Mouse (Mus musculus) lung, postnatal 10 days (tissue): ENCODE data around the gene Msh4.

ENCODE experiments used
- DNase-seq: peaks from one replicate; pipeline ENCODE4 v3.0.0; 2021

Gene Msh4

DNA sequence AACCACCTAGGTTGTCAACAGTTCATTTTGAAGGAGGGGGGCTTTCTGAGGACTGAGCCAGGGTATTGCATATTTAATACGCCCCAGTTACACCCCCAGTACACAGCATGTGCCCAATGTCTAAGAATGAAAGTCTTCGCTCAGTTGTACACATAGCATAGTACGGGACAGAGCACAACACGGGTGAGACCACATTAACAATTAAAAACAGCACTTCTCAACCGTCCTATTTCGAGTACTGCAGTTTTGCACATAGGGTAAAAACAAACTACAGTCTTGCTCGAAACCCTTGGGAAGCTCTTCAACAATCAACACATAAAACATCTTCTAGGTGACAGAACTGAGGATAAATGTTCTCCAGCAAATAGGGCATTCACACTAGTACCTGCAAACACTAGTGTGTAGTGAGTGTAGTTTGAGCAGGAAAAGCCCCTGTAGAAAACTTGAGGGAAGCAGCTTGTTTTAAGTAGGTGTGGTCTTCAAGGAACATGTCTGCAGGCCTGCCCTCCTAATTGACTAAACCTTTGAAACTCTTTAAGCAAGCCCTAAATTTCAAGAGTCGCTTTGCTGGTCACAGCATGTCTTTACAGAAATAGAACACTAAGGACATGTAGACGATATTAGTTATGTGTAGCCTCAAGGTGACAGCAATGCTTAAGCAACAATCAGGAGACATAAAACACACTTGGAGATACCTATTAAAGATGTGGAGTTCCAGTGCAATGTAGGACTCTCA lies at the start of gene Msh4:
Gene Msh4, minus strand, starts transcription at position 3 of the 736 bp plus-strand sequence.
- no peak for DNase-seq

DNA sequence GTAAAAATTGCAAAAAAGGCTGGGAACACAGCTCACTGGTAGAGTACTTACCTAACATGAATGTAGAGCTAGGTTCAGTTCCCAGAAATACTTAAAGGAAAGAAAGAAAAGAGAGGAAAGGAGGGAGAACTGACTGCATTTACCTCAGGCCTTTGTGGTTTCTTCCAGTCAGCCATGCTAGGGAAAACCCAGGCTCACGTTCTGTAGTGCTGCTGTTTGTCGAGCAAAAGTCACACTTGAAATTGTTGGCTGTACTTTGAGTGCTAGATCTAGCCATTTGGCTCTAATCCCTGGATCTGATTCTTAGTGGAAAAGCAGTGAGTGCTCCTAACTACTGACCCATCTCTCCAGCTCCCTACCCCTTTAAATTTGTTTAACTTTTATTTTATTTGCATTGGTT lies 42.2 kb upstream of the Msh4 start:
- no peak for DNase-seq

DNA sequence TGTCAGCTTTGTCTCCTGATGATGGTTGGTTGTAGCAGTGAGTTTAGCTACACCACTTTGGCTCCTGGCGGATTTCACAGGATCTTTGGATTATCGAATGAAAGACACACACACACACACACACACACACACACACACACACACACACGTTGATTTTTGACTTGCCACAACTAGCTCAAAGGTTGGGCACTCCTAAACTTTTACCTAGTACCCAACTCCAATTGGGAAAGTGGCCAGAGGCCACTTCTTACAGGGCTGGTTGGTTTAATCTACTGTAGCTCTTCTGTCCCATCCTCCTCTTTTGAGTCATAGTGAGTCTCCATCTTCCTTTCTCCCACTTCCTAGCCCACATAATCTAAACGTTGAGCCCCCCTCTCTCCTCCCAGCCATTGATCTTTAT lies 41.3 kb upstream of the Msh4 start:
- no peak for DNase-seq

GRCm38 (mm10) chr3:153944335-153944990 lies 38.5 kb upstream of the Msh4 start, which contains the start of gene Acadm:
Gene Acadm, minus strand, starts transcription at chr3:153944632.
- peak; percentile 98 for DNase-seq

DNA sequence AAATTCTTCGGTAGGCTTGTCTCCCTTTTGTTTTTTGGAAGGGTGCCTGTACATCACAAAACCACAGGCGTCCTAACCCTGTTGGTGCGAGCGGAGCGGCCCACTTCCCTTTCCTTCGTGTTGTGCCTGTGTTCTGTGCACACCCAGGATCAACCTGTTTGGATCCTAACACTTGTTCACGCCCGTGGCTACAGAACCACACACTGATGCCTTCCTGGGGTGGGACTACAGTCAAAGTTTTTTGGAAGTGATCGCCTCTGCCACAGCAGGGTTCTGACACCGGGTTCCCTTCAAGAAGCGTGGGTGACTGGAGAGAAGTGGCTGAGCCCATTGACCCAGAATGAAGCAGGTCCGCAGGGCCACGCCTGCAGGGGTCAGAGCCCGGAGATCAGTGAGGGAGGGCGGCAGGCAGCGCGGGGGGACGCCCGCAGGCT lies 38.0 kb upstream of the Msh4 start:
- DNase-seq, result no peak

GRCm38 (mm10) chr3:153943003-153943640 lies 37.2 kb upstream of the Msh4 start:
- no peak for DNase-seq

DNA sequence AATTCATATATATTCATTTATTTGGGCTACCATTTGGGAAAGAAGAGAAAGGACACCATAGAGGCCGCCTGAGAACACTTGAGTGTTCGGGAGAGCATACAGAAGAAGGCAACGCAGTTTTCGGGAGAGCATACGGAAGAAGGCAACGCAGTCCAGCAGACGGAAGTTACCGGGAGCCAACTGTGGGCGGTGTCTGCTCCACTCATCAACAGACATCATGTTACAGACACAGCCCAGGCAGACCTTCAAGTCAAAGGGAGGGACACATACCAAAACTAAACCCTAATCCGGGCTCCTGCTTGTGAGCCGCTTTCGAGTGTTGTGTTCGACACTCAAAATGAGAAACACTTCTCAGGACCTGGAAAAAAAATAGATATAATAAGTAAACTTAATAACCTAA lies 35.7 kb upstream of the Msh4 start:
- DNase-seq, result no peak

DNA sequence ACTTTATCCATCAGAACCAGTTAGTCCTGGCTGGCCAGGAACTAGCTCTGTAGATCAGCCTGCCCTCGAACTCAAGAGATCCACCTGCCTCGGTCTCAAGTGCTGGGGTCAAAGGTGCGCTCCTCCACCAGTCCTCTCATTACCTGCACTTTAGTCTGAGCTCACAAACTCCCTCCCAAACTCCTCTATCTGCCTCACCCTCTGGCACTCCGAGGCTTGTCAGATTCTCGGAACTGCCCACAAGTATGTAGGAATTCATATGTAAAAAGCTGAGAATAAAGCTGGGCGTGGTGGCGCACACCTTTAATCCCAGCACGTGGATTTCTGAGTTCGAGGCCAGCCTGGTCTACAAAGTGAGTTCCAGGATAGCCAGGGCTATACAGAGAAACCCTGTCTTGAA lies 34.5 kb upstream of the Msh4 start:
- DNase-seq, result no peak

GRCm38 (mm10) chr3:153940021-153940420 lies 34.1 kb upstream of the Msh4 start:
- DNase-seq, result no peak

- DNase-seq, result no peak
These were observed 31.3 kb upstream of the Msh4 start for GRCm38 (mm10) chr3:153937116-153937810.

GRCm38 (mm10) chr3:153935878-153936277 lies 29.9 kb upstream of the Msh4 start:
- DNase-seq, result no peak

DNA sequence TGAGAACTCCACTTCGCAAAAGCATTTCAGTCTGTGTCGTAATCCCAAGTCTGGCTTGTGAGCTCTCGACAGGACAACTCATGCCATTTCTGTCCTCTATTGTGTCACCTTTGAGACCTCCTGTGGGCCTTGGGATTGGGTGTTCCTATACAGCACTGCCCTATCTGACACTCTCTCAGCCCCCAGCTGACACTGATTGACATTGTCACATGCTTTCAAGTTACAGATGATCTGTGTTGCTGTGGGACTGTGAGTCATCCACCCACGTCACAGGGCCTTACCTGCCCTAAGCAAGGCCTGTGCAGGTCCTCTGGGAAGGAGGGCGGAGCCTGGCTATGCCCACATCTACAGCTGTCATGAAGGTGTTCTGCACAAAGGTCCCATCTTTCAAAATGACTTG lies 26.5 kb upstream of the Msh4 start:
- DNase-seq, result no peak

DNA sequence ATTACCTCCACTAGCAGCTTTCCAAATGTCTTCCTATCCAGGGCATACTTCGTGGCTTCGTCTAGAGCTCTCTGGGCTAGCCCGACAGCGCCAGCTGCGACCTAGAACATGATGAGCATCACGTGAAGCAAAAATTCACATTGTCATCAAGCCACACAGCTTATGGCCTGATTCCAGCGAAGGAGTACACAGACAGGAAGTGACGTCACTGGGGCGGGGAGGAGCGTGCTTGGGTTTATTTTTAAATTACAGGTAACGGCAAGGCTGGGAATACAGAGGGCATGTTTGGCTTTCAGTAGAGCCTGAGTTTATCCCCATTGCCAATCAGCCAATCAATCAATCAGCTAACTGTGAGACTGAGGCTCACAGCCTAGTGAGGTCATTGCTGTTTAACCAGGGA lies 23.6 kb upstream of the Msh4 start:
- DNase-seq, result no peak

DNA sequence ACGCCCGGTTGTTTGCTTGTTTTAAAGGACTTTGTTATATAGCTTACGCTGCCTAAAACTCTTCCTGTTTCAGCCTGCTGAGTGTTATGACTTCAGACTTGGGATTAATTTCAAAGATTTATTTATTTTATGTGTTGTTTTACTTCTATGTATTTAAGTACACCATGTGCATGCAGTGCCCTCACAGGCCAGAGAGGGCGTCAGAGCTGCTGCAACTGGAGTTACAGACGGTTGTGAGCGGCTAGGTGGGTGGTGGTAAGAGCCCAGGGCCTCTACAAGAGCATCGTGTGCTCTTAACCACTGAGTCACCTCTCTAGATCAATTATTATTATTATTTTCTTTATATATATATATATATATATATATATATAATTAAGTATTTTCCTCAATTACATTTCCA lies 20.4 kb upstream of the Msh4 start:
- DNase-seq, result no peak

- no peak for DNase-seq
These were observed 15.4 kb upstream of the Msh4 start for GRCm38 (mm10) chr3:153921147-153921910.

GRCm38 (mm10) chr3:153917200-153917599 lies 11.3 kb upstream of the Msh4 start:
- DNase-seq, result no peak

DNA sequence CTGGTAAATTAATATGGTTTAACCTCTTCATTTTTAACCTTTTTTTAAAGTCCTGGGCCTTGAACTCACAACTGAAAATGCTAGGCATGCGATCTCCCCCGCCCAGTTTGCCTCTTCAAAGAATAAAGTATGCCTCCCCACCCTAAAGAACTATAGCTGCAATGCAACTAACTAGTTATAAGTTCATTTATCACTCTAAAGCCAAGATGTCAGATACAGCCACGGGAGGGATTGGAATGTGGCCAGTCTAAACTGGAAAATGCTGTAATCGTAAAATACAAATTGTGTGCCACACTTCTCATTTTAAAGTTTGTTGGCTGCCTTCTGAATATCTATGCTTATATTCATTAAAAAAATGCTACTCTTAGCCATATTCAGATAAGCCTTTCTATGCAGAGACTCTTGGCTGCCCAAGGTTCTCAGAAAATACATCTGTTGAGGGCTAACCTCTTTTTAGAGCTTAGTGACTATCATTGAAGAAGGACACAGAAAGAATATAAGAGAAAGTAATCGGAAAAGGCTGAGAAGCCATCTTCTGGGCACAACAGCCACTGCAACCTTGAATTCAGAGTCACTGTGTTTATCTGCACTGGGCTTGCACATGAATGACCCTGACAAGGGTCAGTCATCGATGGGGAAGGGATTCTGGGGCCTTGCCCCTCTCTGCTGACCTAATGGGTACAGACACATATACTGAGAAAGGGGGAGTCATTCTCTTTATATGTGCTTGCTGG lies 7.7 kb upstream of the Msh4 start:
- no peak for DNase-seq

GRCm38 (mm10) chr3:153912546-153913509 lies 6.9 kb upstream of the Msh4 start, which contains the start of gene Rabggtb:
Gene Rabggtb, minus strand, starts transcription at chr3:153913009.
- DNase-seq, result peak; percentile 96

DNA sequence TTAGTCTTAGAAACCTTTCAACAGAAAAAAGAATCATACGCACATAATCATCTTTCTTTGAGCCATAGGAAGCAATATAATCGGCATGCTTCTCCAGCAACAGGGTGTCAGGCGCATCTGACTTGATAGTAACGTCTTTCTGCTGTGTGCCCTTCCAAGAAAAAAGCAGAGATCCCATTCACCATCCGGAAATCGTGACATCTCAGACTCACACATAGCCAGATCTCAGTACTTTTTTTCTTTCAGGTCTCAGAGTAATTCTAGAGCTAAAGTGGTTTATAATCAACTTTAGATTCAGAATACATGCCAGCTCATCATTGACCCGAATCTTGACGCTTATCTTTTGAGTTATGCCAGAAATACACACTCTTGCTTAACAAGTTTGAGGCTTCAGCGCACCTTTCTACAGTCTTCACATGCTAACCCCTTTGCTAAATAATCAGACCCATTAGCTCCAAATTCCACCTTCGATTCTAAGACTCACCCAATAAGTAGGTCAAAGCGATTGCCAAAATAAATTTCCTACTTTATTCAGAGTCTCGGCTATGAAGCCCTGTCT lies 6.0 kb upstream of the Msh4 start:
- DNase-seq, result no peak

GRCm38 (mm10) chr3:153911197-153911881 lies 5.4 kb upstream of the Msh4 start:
- no peak for DNase-seq
